Mouse (Mus musculus): Measurements from ENCODE around the gene Hnrnph2.

GRCm38 (mm10) chrX:134628200-134628599 lies 27.2 kb downstream of the Hnrnph2 start:
- TF ChIP-seq POLR2A (IDR thresholded peaks at IDR 0.05; ENCODE audit: insufficient read length, low read depth) = no peak
- no peak for TF ChIP-seq MAX (IDR thresholded peaks at IDR 0.05; ENCODE audit: low read depth)
- TF ChIP-seq USF1 (IDR thresholded peaks at IDR 0.05; ENCODE audit: low read depth) = no peak
- TF ChIP-seq POLR2AphosphoS2 (IDR thresholded peaks at IDR 0.05; ENCODE audit: insufficient read length, low read depth) = no peak
- no peak for TF ChIP-seq CEBPB (IDR thresholded peaks at IDR 0.05; ENCODE audit: insufficient read depth, poor library complexity, severe bottlenecking)
